ENCODE assay signal across 8 mouse cellular contexts in genomic region chr5:30154013-30154412, GRCm38 (mm10). TPM values are rescaled to one million over a fixed set of nuclear protein-coding genes. Genes with fewer than 3 reads are reported as not detected.
DNase-seq lines count a peak whose midpoint lies in the region; ATAC-seq and TF ChIP-seq lines count a peak whose summit lies in the region.

No protein-coding gene starts in this region.

- peak overlapping the region; percentile 69 for H3K4me2 ChIP-seq in embryonic facial prominence, embryonic 15.5 days (replicated peaks)
- peak overlapping the region; percentile 80 for H3K4me2 ChIP-seq in limb, embryonic 13.5 days (replicated peaks)
- peak overlapping the region; percentile 69 for H3K4me2 ChIP-seq in stomach, embryonic 15.5 days

- H3K36me3 ChIP-seq in heart, adult 2 months (ENCODE audit: control insufficient read depth, insufficient read depth, low read length): peaks cover 27% of the 10 kb centered on the region
- no peaks in the 10 kb centered on the region for H3K36me3 ChIP-seq in ES-Bruce4 (ENCODE audit: control insufficient read depth, insufficient read depth, low read length, poor library complexity, severe bottlenecking)
- no peaks in the 10 kb centered on the region for H3K36me3 ChIP-seq in embryonic facial prominence, embryonic 15.5 days
- H3K36me3 ChIP-seq in limb, embryonic 13.5 days: no peaks in the 10 kb centered on the region
- H3K36me3 ChIP-seq in stomach, embryonic 15.5 days: no peaks in the 10 kb centered on the region

- TF ChIP-seq CTCF in heart, adult 2 months (IDR thresholded peaks at IDR 0.05): no peak
- TF ChIP-seq CTCF in ES-Bruce4 (IDR thresholded peaks at IDR 0.05; ENCODE audit: low read depth, low read length): no peak

- H3K9me3 ChIP-seq in ES-Bruce4 (replicated peaks; ENCODE audit: control insufficient read depth, insufficient read depth, low read length, poor library complexity, severe bottlenecking): no peaks in the 10 kb centered on the region
- no peaks in the 10 kb centered on the region for H3K9me3 ChIP-seq in embryonic facial prominence, embryonic 15.5 days (replicated peaks)
- no peaks in the 10 kb centered on the region for H3K9me3 ChIP-seq in limb, embryonic 13.5 days
- no peaks in the 10 kb centered on the region for H3K9me3 ChIP-seq in stomach, embryonic 15.5 days

- TF ChIP-seq EP300 in heart, adult 2 months (IDR thresholded peaks at IDR 0.05; ENCODE audit: insufficient read depth, low read depth, low read length): no peak
- TF ChIP-seq EP300 in ES-Bruce4 (IDR thresholded peaks at IDR 0.05; ENCODE audit: insufficient read depth, low read depth, low read length): no peak

- intact Hi-C loops in heart, adult 2 months (cut with DNase I): no loop called here
- intact Hi-C loops in heart, postnatal 25 days (cut with DNase I): no loop called here

- H3K4me1 ChIP-seq in heart, adult 2 months (ENCODE audit: control insufficient read depth, insufficient read depth, low read length): peaks cover 2% of the 10 kb centered on the region
- H3K4me1 ChIP-seq in ES-Bruce4 (ENCODE audit: control insufficient read depth, insufficient read depth, low read length): no peaks in the 10 kb centered on the region
- H3K4me1 ChIP-seq in embryonic facial prominence, embryonic 15.5 days: peaks cover 9% of the 10 kb centered on the region; the same call in 1 of the 2 replicates
- peaks cover 22% of the 10 kb centered on the region for H3K4me1 ChIP-seq in limb, embryonic 13.5 days
- H3K4me1 ChIP-seq in stomach, embryonic 15.5 days: peaks cover 13% of the 10 kb centered on the region; the same call in 1 of the 2 replicates

- H3K9ac ChIP-seq in heart, adult 2 months (ENCODE audit: low read depth, low read length): peak overlapping the region; percentile 93
- peak overlapping the region; percentile 59 for H3K9ac ChIP-seq in ES-Bruce4 (ENCODE audit: low read depth, poor library complexity, severe bottlenecking)
- H3K9ac ChIP-seq in embryonic facial prominence, embryonic 15.5 days: peak overlapping the region; percentile 70
- peak overlapping the region; percentile 95 for H3K9ac ChIP-seq in limb, embryonic 13.5 days
- H3K9ac ChIP-seq in stomach, embryonic 15.5 days: peak overlapping the region; percentile 86; the same call in 1 of the 2 replicates

- WGBS in heart, adult 2 months: 12% methylated on average over 4 of the region's 4 CpGs
- WGBS in embryonic facial prominence, embryonic 15.5 days: 16% methylated on average over 4 of the region's 4 CpGs
- 22% methylated on average over 4 of the region's 4 CpGs for WGBS in limb, embryonic 13.5 days
- 14% methylated on average over 4 of the region's 4 CpGs for WGBS in stomach, embryonic 15.5 days

- no peak for TF ChIP-seq POLR2A in heart, adult 2 months (IDR thresholded peaks at IDR 0.05; ENCODE audit: insufficient read depth, low read depth, low read length)
- TF ChIP-seq POLR2A in ES-Bruce4 (IDR thresholded peaks at IDR 0.05; ENCODE audit: insufficient read depth, low read length): no peak

- H3K4me3 ChIP-seq in heart, adult 2 months: peak overlapping the region; percentile 92
- H3K4me3 ChIP-seq in ES-Bruce4 (ENCODE audit: low read depth, low read length): no peak overlapping the region
- peak overlapping the region; percentile 78 for H3K4me3 ChIP-seq in embryonic facial prominence, embryonic 15.5 days (replicated peaks)
- peak overlapping the region; percentile 95 for H3K4me3 ChIP-seq in limb, embryonic 13.5 days
- peak overlapping the region; percentile 98 for H3K4me3 ChIP-seq in stomach, embryonic 15.5 days (replicated peaks)

- peaks cover 6% of the 10 kb centered on the region; the same call in 1 of the 2 replicates for H3K79me2 ChIP-seq in heart, adult 2 months (replicated peaks; ENCODE audit: control insufficient read depth, insufficient read depth, low read length)

- H3K27me3 ChIP-seq in heart, adult 2 months (ENCODE audit: control insufficient read depth, insufficient read depth, low read length): no peaks in the 10 kb centered on the region
- H3K27me3 ChIP-seq in ES-Bruce4 (ENCODE audit: control insufficient read depth, insufficient read depth, low read length, poor library complexity, severe bottlenecking): no peaks in the 10 kb centered on the region
- H3K27me3 ChIP-seq in embryonic facial prominence, embryonic 15.5 days: no peaks in the 10 kb centered on the region
- H3K27me3 ChIP-seq in limb, embryonic 13.5 days: no peaks in the 10 kb centered on the region
- H3K27me3 ChIP-seq in stomach, embryonic 15.5 days (replicated peaks): no peaks in the 10 kb centered on the region

- DNase-seq in heart, adult 2 months: no peak
- no peak for DNase-seq in heart, postnatal 25 days (ENCODE audit: low spot score)
- DNase-seq in natural killer cell, adult 2 months (ENCODE audit: low spot score in 2 of 2): no peak
- DNase-seq in gastrocnemius, postnatal 25 days: no peak

- peak overlapping the region; percentile 98 for H3K27ac ChIP-seq in heart, adult 2 months
- no peak overlapping the region for H3K27ac ChIP-seq in ES-Bruce4 (ENCODE audit: insufficient read depth, low read length)
- H3K27ac ChIP-seq in embryonic facial prominence, embryonic 15.5 days (replicated peaks): 0 out of 2 replicates have a peak overlapping the region, but pooled peaks have one; percentile 87
- no peak overlapping the region for H3K27ac ChIP-seq in limb, embryonic 13.5 days
- peak overlapping the region; percentile 91; the same call in 1 of the 2 replicates for H3K27ac ChIP-seq in stomach, embryonic 15.5 days

- no peak for ATAC-seq in embryonic facial prominence, embryonic 15.5 days (ENCODE audit: insufficient number of reproducible peaks, low FRiP score, low TSS enrichment, low read depth)
- no peak for ATAC-seq in limb, embryonic 13.5 days (ENCODE audit: low FRiP score, low read depth)
- ATAC-seq in stomach, embryonic 15.5 days (ENCODE audit: insufficient read depth, low FRiP score, low read depth): no peak

RNA-seq across cellular contexts. Expression of gene Hadha, which starts 0.9 kb away (rescaled TPM):
- 1,000 to 10,000 TPM; 1,174 to 1,333 TPM for total RNA-seq in heart, adult 2 months (2021)
- polyA plus RNA-seq in heart, adult 2 months (2012; rRNA removed): 367 and 592 TPM in 2 replicates
- 1,000 to 10,000 TPM; 1,064 to 1,096 TPM for total RNA-seq in heart, postnatal 25 days (2021)
- polyA plus RNA-seq in ES-Bruce4 (2011; ENCODE audit: insufficient read depth, insufficient read length, low read depth, missing spikeins): 59.3 and 65.7 TPM in 2 replicates
- polyA plus RNA-seq in embryonic facial prominence, embryonic 15.5 days (2015; fragmentation: Nextera tagmentation; extraction: Ambion mirVana): 123 TPM in 2 replicates
- 129 and 143 TPM in 2 replicates for polyA plus RNA-seq in limb, embryonic 13.5 days (2015; fragmentation: Nextera tagmentation; extraction: Ambion mirVana)
- 142 and 153 TPM in 2 replicates for polyA plus RNA-seq in stomach, embryonic 15.5 days (2015; fragmentation: Nextera tagmentation; extraction: Ambion mirVana)
- total RNA-seq in gastrocnemius, postnatal 25 days (2021): 100 to 1,000 TPM; 270 to 342 TPM

RNA-seq across cellular contexts. Expression of gene Hadhb, which starts 1.0 kb away (rescaled TPM):
- total RNA-seq in heart, adult 2 months (2021): 1,000 to 10,000 TPM; 1,981 to 2,338 TPM
- polyA plus RNA-seq in heart, adult 2 months (2012; rRNA removed): 1,187 and 1,731 TPM in 2 replicates
- 1,000 to 10,000 TPM; 1,651 to 1,795 TPM for total RNA-seq in heart, postnatal 25 days (2021)
- 44.7 and 45.3 TPM in 2 replicates for polyA plus RNA-seq in ES-Bruce4 (2011; ENCODE audit: insufficient read depth, insufficient read length, low read depth, missing spikeins)
- polyA plus RNA-seq in embryonic facial prominence, embryonic 15.5 days (2015; fragmentation: Nextera tagmentation; extraction: Ambion mirVana): 128 and 140 TPM in 2 replicates
- 133 and 134 TPM in 2 replicates for polyA plus RNA-seq in limb, embryonic 13.5 days (2015; fragmentation: Nextera tagmentation; extraction: Ambion mirVana)
- 156 and 196 TPM in 2 replicates for polyA plus RNA-seq in stomach, embryonic 15.5 days (2015; fragmentation: Nextera tagmentation; extraction: Ambion mirVana)
- 100 to 1,000 TPM; 301 to 366 TPM for total RNA-seq in gastrocnemius, postnatal 25 days (2021)

RNA-seq across cellular contexts. Expression of gene 3110082J24Rik, which starts 48.1 kb away (rescaled TPM):
- total RNA-seq in heart, adult 2 months (2021): not detected
- polyA plus RNA-seq in heart, adult 2 months (2012; rRNA removed): not detected in 2 replicates
- total RNA-seq in heart, postnatal 25 days (2021): not detected
- polyA plus RNA-seq in ES-Bruce4 (2011; ENCODE audit: insufficient read depth, insufficient read length, low read depth, missing spikeins): not detected in 2 replicates
- not detected in 2 replicates for polyA plus RNA-seq in embryonic facial prominence, embryonic 15.5 days (2015; fragmentation: Nextera tagmentation; extraction: Ambion mirVana)
- polyA plus RNA-seq in limb, embryonic 13.5 days (2015; fragmentation: Nextera tagmentation; extraction: Ambion mirVana): not detected in 2 replicates
- polyA plus RNA-seq in stomach, embryonic 15.5 days (2015; fragmentation: Nextera tagmentation; extraction: Ambion mirVana): not detected in 2 replicates
- total RNA-seq in gastrocnemius, postnatal 25 days (2021): not detected

RNA-seq across cellular contexts. Expression of gene Garem2, which starts 49.1 kb away (rescaled TPM):
- under 1 TPM; 0.07 to 0.13 TPM for total RNA-seq in heart, adult 2 months (2021)
- 0.23 and 0.44 TPM in 2 replicates for polyA plus RNA-seq in heart, adult 2 months (2012; rRNA removed)
- under 1 TPM; 0.05 to 0.11 TPM for total RNA-seq in heart, postnatal 25 days (2021)
- 0.67 and 1.0 TPM in 2 replicates for polyA plus RNA-seq in ES-Bruce4 (2011; ENCODE audit: insufficient read depth, insufficient read length, low read depth, missing spikeins)
- 0.87 and 1.00 TPM in 2 replicates for polyA plus RNA-seq in embryonic facial prominence, embryonic 15.5 days (2015; fragmentation: Nextera tagmentation; extraction: Ambion mirVana)
- polyA plus RNA-seq in limb, embryonic 13.5 days (2015; fragmentation: Nextera tagmentation; extraction: Ambion mirVana): 0.57 and 0.78 TPM in 2 replicates
- 0.30 and 0.59 TPM in 2 replicates for polyA plus RNA-seq in stomach, embryonic 15.5 days (2015; fragmentation: Nextera tagmentation; extraction: Ambion mirVana)
- not detected for total RNA-seq in gastrocnemius, postnatal 25 days (2021)

RNA-seq across cellular contexts. Expression of gene Adgrf3, which starts 51.5 kb away (rescaled TPM):
- under 1 TPM in 1 of 2 experiments, not detected in 1; 0.20 TPM for total RNA-seq in heart, adult 2 months (2021)
- 0.12 and 0.20 TPM in 2 replicates for polyA plus RNA-seq in heart, adult 2 months (2012; rRNA removed)
- under 1 TPM; 0.08 to 0.11 TPM for total RNA-seq in heart, postnatal 25 days (2021)
- polyA plus RNA-seq in ES-Bruce4 (2011; ENCODE audit: insufficient read depth, insufficient read length, low read depth, missing spikeins): not detected in 2 replicates
- polyA plus RNA-seq in embryonic facial prominence, embryonic 15.5 days (2015; fragmentation: Nextera tagmentation; extraction: Ambion mirVana): 0.16 TPM in 1 of 2 replicates, not detected in the other
- not detected in 2 replicates for polyA plus RNA-seq in limb, embryonic 13.5 days (2015; fragmentation: Nextera tagmentation; extraction: Ambion mirVana)
- 0.33 and 0.34 TPM in 2 replicates for polyA plus RNA-seq in stomach, embryonic 15.5 days (2015; fragmentation: Nextera tagmentation; extraction: Ambion mirVana)
- not detected for total RNA-seq in gastrocnemius, postnatal 25 days (2021)

Comparison
In these comparisons a context has a peak if more than half of its experiments do, and no peak if none do; other contexts are left out.
1. H3K27ac ChIP-seq: peak in heart, adult 2 months (single experiment), embryonic facial prominence, embryonic 15.5 days (single experiment) and stomach, embryonic 15.5 days (single experiment); none in ES-Bruce4 (single experiment) and limb, embryonic 13.5 days (single experiment).
2. Peak in every context shown above with its lines, with median percentiles within 50 percentile points of each other: H3K9ac ChIP-seq and H3K4me2 ChIP-seq.